Mouse (Mus musculus): ENCODE data around the gene Hist1h3e. TPM values are rescaled to one million over a fixed set of nuclear protein-coding genes. Genes with fewer than 3 reads are reported as not detected.

Hist1h3e gene
- polyA plus RNA-seq, 1 experiment from 2014 or later: 1.9 TPM

- 90% methylated on average over 1 of the region's 1 CpGs for WGBS
- Histone ChIP-seq H3K27me3 (ENCODE audit: control insufficient read depth, insufficient read depth, low read length) (no peaks in the 10 kb centered on the region), H3K9ac (replicated peaks; ENCODE audit: low read depth, low read length) (no peak overlapping the region), H3K4me1 (ENCODE audit: control insufficient read depth, insufficient read depth, low read length) (peaks cover 4% of the 10 kb centered on the region; the same call in 1 of the 2 replicates), H3K4me3 (ENCODE audit: low read depth, low read length) (no peak overlapping the region), H3K27ac (ENCODE audit: low read depth, low read length) (no peak overlapping the region), H3K36me3 (ENCODE audit: control insufficient read depth, insufficient read depth, low read length) (no peaks in the 10 kb centered on the region), H3K4me2 (ENCODE audit: low read depth, low read length) (no peak overlapping the region), H3K9me3 (ENCODE audit: control insufficient read depth, low read length) (no peaks in the 10 kb centered on the region)
- ATAC-seq (ENCODE audit: low read depth): no peak
These were observed 48.7 kb downstream of the Hist1h3e start for GRCm38 (mm10) chr13:23513517-23513916.

Small RNAs within 50 kb of the gene (microRNA-seq; reads per million reads assigned to microRNA genes)
- not detected for gene Gm44297
- not detected for gene Gm44359
- gene Gm44394: not detected
- gene n-TStga1: not detected

Other genes starting within 250 kb of the Hist1h3e start
- 51.9 and 59.8 TPM in 2 replicates for gene Zfp322a, start 193.2 kb downstream of the Hist1h3e start, polyA plus RNA-seq (2014; fragmentation: Nextera tagmentation; extraction: Ambion mirVana)
- 8.8 and 9.5 TPM in 2 replicates for gene Abt1, start 138.5 kb downstream of the Hist1h3e start, polyA plus RNA-seq (2014; fragmentation: Nextera tagmentation; extraction: Ambion mirVana)
- gene Btn1a1, start 96.5 kb downstream of the Hist1h3e start, polyA plus RNA-seq (2014; fragmentation: Nextera tagmentation; extraction: Ambion mirVana): 0.17 TPM in 1 of 2 replicates, not detected in the other
- gene Btn2a2, start 73.5 kb downstream of the Hist1h3e start, polyA plus RNA-seq (2014; fragmentation: Nextera tagmentation; extraction: Ambion mirVana): not detected in 2 replicates
- gene Hist1h4h, start 31.3 kb downstream of the Hist1h3e start, polyA plus RNA-seq (2014; fragmentation: Nextera tagmentation; extraction: Ambion mirVana): 1.7 and 2.1 TPM in 2 replicates
- gene Hist1h2af, start 28.5 kb downstream of the Hist1h3e start, polyA plus RNA-seq (2014; fragmentation: Nextera tagmentation; extraction: Ambion mirVana): not detected in 2 replicates
- gene Hist1h3g, start 26.9 kb downstream of the Hist1h3e start, polyA plus RNA-seq (2014; fragmentation: Nextera tagmentation; extraction: Ambion mirVana): 0.72 TPM in 1 of 2 replicates, not detected in the other
- gene Hist1h2bh, start 19.0 kb downstream of the Hist1h3e start, polyA plus RNA-seq (2014; fragmentation: Nextera tagmentation; extraction: Ambion mirVana): 0.33 TPM in 1 of 2 replicates, not detected in the other
- 0.52 TPM in 1 of 2 replicates, not detected in the other for gene Hist1h3f, start 18.3 kb downstream of the Hist1h3e start, polyA plus RNA-seq (2014; fragmentation: Nextera tagmentation; extraction: Ambion mirVana)
- not detected in 2 replicates for gene Hist1h4f, start 10.7 kb downstream of the Hist1h3e start, polyA plus RNA-seq (2014; fragmentation: Nextera tagmentation; extraction: Ambion mirVana)
- gene Hist1h1d, start 9.1 kb downstream of the Hist1h3e start, polyA plus RNA-seq (2014; fragmentation: Nextera tagmentation; extraction: Ambion mirVana): 0.07 and 0.13 TPM in 2 replicates
- 11.7 and 12.9 TPM in 2 replicates for gene Hist1h2ae, start 8.9 kb upstream of the Hist1h3e start, polyA plus RNA-seq (2014; fragmentation: Nextera tagmentation; extraction: Ambion mirVana)
- gene Hist1h2bg, start 9.0 kb upstream of the Hist1h3e start, polyA plus RNA-seq (2014; fragmentation: Nextera tagmentation; extraction: Ambion mirVana): 0.75 and 1.1 TPM in 2 replicates
- gene Hist1h2bf, start 11.8 kb upstream of the Hist1h3e start, polyA plus RNA-seq (2014; fragmentation: Nextera tagmentation; extraction: Ambion mirVana): 0.94 TPM in 1 of 2 replicates, not detected in the other
- gene Hist1h2ad, start 12.0 kb upstream of the Hist1h3e start, polyA plus RNA-seq (2014; fragmentation: Nextera tagmentation; extraction: Ambion mirVana): 1.1 TPM in 1 of 2 replicates, not detected in the other
- gene Hist1h3d, start 13.4 kb upstream of the Hist1h3e start, polyA plus RNA-seq (2014; fragmentation: Nextera tagmentation; extraction: Ambion mirVana): 0.50 and 1.1 TPM in 2 replicates
- gene Hist1h4d, start 19.2 kb upstream of the Hist1h3e start, polyA plus RNA-seq (2014; fragmentation: Nextera tagmentation; extraction: Ambion mirVana): 23.6 and 25.2 TPM in 2 replicates
- gene Hist1h2be, start 58.8 kb upstream of the Hist1h3e start, polyA plus RNA-seq (2014; fragmentation: Nextera tagmentation; extraction: Ambion mirVana): 1.1 and 1.3 TPM in 2 replicates
- gene Hist1h1e, start 60.2 kb upstream of the Hist1h3e start, polyA plus RNA-seq (2014; fragmentation: Nextera tagmentation; extraction: Ambion mirVana): 3.3 and 4.3 TPM in 2 replicates
- 0.17 and 0.41 TPM in 2 replicates for gene Hist1h2ac, start 121.6 kb upstream of the Hist1h3e start, polyA plus RNA-seq (2014; fragmentation: Nextera tagmentation; extraction: Ambion mirVana)
- 11.6 and 20.8 TPM in 2 replicates for gene Hist1h2bc, start 121.8 kb upstream of the Hist1h3e start, polyA plus RNA-seq (2014; fragmentation: Nextera tagmentation; extraction: Ambion mirVana)
- gene Hist1h1t, start 133.4 kb upstream of the Hist1h3e start, polyA plus RNA-seq (2014; fragmentation: Nextera tagmentation; extraction: Ambion mirVana): not detected in 2 replicates
- gene Hist1h4c, start 136.1 kb upstream of the Hist1h3e start, polyA plus RNA-seq (2014; fragmentation: Nextera tagmentation; extraction: Ambion mirVana): 2.1 and 3.5 TPM in 2 replicates
- gene Hfe, start 148.5 kb upstream of the Hist1h3e start, polyA plus RNA-seq (2014; fragmentation: Nextera tagmentation; extraction: Ambion mirVana): 2.4 and 4.7 TPM in 2 replicates
- 5.3 and 8.4 TPM in 2 replicates for gene Hist1h1c, start 176.4 kb upstream of the Hist1h3e start, polyA plus RNA-seq (2014; fragmentation: Nextera tagmentation; extraction: Ambion mirVana)
- gene Hist1h3c, start 183.2 kb upstream of the Hist1h3e start, polyA plus RNA-seq (2014; fragmentation: Nextera tagmentation; extraction: Ambion mirVana): not detected in 2 replicates
- gene Hist1h2bb, start 184.4 kb upstream of the Hist1h3e start, polyA plus RNA-seq (2014; fragmentation: Nextera tagmentation; extraction: Ambion mirVana): not detected in 2 replicates
- gene Hist1h2ab, start 188.8 kb upstream of the Hist1h3e start, polyA plus RNA-seq (2014; fragmentation: Nextera tagmentation; extraction: Ambion mirVana): 3.5 and 4.0 TPM in 2 replicates
- gene Hist1h3b, start 189.9 kb upstream of the Hist1h3e start, polyA plus RNA-seq (2014; fragmentation: Nextera tagmentation; extraction: Ambion mirVana): 0.51 and 1.3 TPM in 2 replicates
- 1.8 TPM in 1 of 2 replicates, not detected in the other for gene Hist1h4b, start 194.6 kb upstream of the Hist1h3e start, polyA plus RNA-seq (2014; fragmentation: Nextera tagmentation; extraction: Ambion mirVana)
- not detected in 2 replicates for gene Hist1h4a, start 198.9 kb upstream of the Hist1h3e start, polyA plus RNA-seq (2014; fragmentation: Nextera tagmentation; extraction: Ambion mirVana)
- 0.75 and 1.2 TPM in 2 replicates for gene Hist1h3a, start 200.0 kb upstream of the Hist1h3e start, polyA plus RNA-seq (2014; fragmentation: Nextera tagmentation; extraction: Ambion mirVana)
- not detected in 2 replicates for gene Hist1h1a, start 201.3 kb upstream of the Hist1h3e start, polyA plus RNA-seq (2014; fragmentation: Nextera tagmentation; extraction: Ambion mirVana)
- not detected in 2 replicates for gene Trim38, start 207.5 kb upstream of the Hist1h3e start, polyA plus RNA-seq (2014; fragmentation: Nextera tagmentation; extraction: Ambion mirVana)
- gene Slc17a2, start 244.6 kb upstream of the Hist1h3e start, polyA plus RNA-seq (2014; fragmentation: Nextera tagmentation; extraction: Ambion mirVana): not detected in 2 replicates